Mouse (Mus musculus) heart, embryonic 14.5 days (tissue): ENCODE measurements around the gene Fam189b. TPM values are rescaled to one million over a fixed set of nuclear protein-coding genes. Genes with fewer than 3 reads are reported as not detected.
A peak's percentile ranks its signal among the peaks of the same experiment; 100 is the strongest.

Experiments used
- ATAC-seq: fragments of 200-750 bp; cut with Nextera tagmentation; 2 replicates; pipeline ENCODE4 v1.8.0; 2017; ENCODE audit warnings: low read depth, moderate TSS enrichment; ENCODE audit not compliant: insufficient number of reproducible peaks, insufficient read depth, low FRiP score
- H3K27ac ChIP-seq, 2 experiments: fragments of 200-500 bp in 1 of 2; fragments of 300-500 bp in 1 of 2; sonication (generic) in 1 of 2; replicated peaks in 1 of 2; 2 replicates each; pipeline ENCODE4 v1.5.1; 2012 to 2014; ENCODE audit warnings: low read depth in 2 of 2, low read length in 2 of 2, control low read depth in 1 of 2, mild to moderate bottlenecking in 1 of 2, mixed read lengths in 1 of 2; ENCODE audit not compliant: control insufficient read depth in 1 of 2, insufficient read depth in 1 of 2
- H3K27me3 ChIP-seq: fragments of 300-500 bp; sonication (generic); 2 replicates; pipeline ENCODE4 v1.6.1; 2014; ENCODE audit warnings: mild to moderate bottlenecking, low read length, control low read depth; ENCODE audit not compliant: control insufficient read depth, insufficient read depth
- H3K36me3 ChIP-seq: fragments of 300-500 bp; sonication (generic); 2 replicates; pipeline ENCODE4 v1.6.1; 2014; ENCODE audit warnings: mild to moderate bottlenecking, control low read depth, low read length, mixed read lengths; ENCODE audit not compliant: control insufficient read depth, insufficient read depth
- H3K4me1 ChIP-seq, 2 experiments: fragments of 200-500 bp in 1 of 2; fragments of 300-500 bp in 1 of 2; sonication (generic) in 1 of 2; 2 replicates each; pipeline ENCODE4 v1.6.1; 2012 to 2014; ENCODE audit warnings: low read length in 2 of 2, control low read depth in 1 of 2, mixed read lengths in 1 of 2; ENCODE audit not compliant: control insufficient read depth in 2 of 2, insufficient read depth in 2 of 2
- H3K4me2 ChIP-seq: fragments of 300-500 bp; sonication (generic); 2 replicates; pipeline ENCODE4 v1.6.1; 2014; ENCODE audit warnings: mild to moderate bottlenecking, low read length
- H3K4me3 ChIP-seq, 2 experiments: fragments of 200-500 bp in 1 of 2; fragments of 300-500 bp in 1 of 2; sonication (generic) in 1 of 2; 2 replicates each; pipeline ENCODE4 v1.5.1; 2012 to 2014; ENCODE audit warnings: low read length in 2 of 2, mild to moderate bottlenecking in 2 of 2, control low read depth in 1 of 2, low read depth in 1 of 2, moderate library complexity in 1 of 2; ENCODE audit not compliant: control insufficient read depth in 1 of 2, insufficient read depth in 1 of 2
- H3K9ac ChIP-seq: fragments of 300-500 bp; sonication (generic); 2 replicates; pipeline ENCODE4 v1.6.1; 2014; ENCODE audit warnings: mild to moderate bottlenecking, low read length
- H3K9me3 ChIP-seq: fragments of 300-500 bp; sonication (generic); 2 replicates; pipeline ENCODE4 v1.6.1; 2016; ENCODE audit warnings: low read length, control low read depth; ENCODE audit not compliant: control insufficient read depth
- WGBS: fragments of 180-500 bp; shearing (Covaris S2); extraction: QIAGEN DNeasy Blood & Tissue Kit; methylation state at CpG from one replicate; pipeline ENCODE4 v1.1.7; 2014; 5-methylcytosine and 5-hydroxymethylcytosine counted together
- polyA plus RNA-seq: library from polyadenylated mRNA; unstranded; fragments of >200 nt; fragmentation: Nextera tagmentation; extraction: Ambion mirVana; gene quantifications from 2 replicates; pipeline ENCODE4 v1.2.1, GENCODE M21; 2014

Gene Fam189b
- polyA plus RNA-seq, 1 experiment from 2014 or later = 12.8 TPM

DNA sequence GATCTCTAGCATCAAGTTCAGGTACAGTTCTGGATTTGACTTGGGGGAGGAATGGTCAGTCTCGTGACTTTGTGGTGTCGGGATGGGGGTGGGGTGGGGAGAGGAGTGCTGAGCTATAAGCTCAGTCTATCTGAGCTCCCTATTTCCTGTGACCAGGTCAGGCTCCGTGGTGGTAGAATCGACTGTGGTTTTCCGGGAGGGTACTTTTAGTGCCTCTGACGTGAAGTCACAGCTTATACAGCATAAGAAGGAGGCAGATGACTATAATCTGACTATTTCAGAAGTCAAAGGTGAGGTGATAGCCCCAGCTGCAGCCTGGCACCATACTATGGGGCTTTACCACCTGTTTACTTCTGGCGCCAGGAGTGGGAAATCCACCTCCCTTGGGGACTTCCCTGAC is 48.4 kb downstream of the Fam189b start:
- H3K4me2 ChIP-seq = no peak overlapping the region
- H3K4me1 ChIP-seq = peaks cover 19 to 28% of the 10 kb centered on the region in 2 experiments
- H3K4me3 ChIP-seq = no peak overlapping the region
- ATAC-seq = no peak
- no peak overlapping the region for H3K9ac ChIP-seq
- H3K27ac ChIP-seq = no peak overlapping the region
- H3K9me3 ChIP-seq = no peaks in the 10 kb centered on the region
- 49% methylated on average over 7 of the region's 7 CpGs for WGBS
- no peaks in the 10 kb centered on the region for H3K36me3 ChIP-seq
- peaks cover 17% of the 10 kb centered on the region; the same call in 1 of the 2 replicates for H3K27me3 ChIP-seq

DNA sequence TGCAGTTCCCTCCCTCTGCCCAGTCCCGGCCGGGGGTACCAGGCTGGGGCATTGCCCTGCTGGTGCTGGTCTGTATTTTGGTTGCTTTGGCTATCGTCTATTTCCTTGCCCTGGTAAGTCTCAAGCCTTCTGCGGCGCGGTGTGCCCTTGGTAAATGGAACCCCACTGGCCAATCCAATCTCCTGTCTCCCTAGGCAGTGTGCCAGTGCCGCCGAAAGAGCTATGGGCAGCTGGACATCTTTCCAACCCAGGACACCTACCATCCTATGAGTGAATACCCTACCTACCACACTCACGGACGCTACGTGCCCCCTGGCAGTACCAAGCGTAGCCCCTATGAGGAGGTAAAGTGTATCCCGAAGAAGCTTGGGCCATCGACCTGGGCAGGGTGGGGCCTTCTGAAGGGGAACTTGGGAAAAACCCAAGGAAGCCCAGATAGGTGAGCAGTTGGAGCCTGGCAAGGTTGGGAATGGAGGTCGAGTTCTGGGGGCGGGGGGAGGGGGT is 48.9 kb downstream of the Fam189b start:
- H3K4me3 ChIP-seq = no peak overlapping the region
- 67% methylated on average over 16 of the region's 16 CpGs for WGBS

DNA sequence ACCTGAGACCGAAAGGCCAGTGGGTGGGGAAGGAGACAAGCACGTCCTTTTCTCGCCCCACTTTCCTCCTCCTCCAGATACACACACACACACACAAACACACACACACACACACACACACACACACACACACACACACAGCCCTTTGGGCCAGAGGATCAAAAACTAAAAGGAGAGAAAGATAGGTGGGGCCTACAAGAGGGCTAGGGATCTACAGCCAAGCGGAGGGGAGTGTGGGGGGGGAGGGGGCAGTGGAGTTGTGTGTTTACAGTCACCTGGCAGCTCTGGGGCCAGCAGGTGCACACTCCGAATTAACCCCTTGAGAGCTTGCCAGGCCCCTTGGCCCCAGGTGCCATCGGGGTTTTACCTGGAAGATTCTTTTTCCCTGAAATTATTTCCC is 49.7 kb downstream of the Fam189b start:
- no peak overlapping the region for H3K9ac ChIP-seq
- H3K27ac ChIP-seq = no peak overlapping the region
- 74% methylated on average over 6 of the region's 6 CpGs for WGBS
- H3K4me1 ChIP-seq = peaks cover 13 to 20% of the 10 kb centered on the region in 2 experiments
- ATAC-seq = no peak
- no peaks in the 10 kb centered on the region for H3K9me3 ChIP-seq
- no peak overlapping the region for H3K4me2 ChIP-seq
- peaks cover 12% of the 10 kb centered on the region; the same call in 1 of the 2 replicates for H3K27me3 ChIP-seq
- H3K4me3 ChIP-seq = no peak overlapping the region
- H3K36me3 ChIP-seq = no peaks in the 10 kb centered on the region

More for the DNA sequence above, 48.9 kb downstream of the Fam189b start:
- no peak overlapping the region for H3K9ac ChIP-seq
- H3K4me1 ChIP-seq = peaks cover 19 to 26% of the 10 kb centered on the region in 2 experiments
- ATAC-seq = no peak
- peaks cover 12% of the 10 kb centered on the region; the same call in 1 of the 2 replicates for H3K27me3 ChIP-seq
- no peak overlapping the region for H3K4me2 ChIP-seq
- no peaks in the 10 kb centered on the region for H3K9me3 ChIP-seq
- H3K27ac ChIP-seq = no peak overlapping the region
- H3K36me3 ChIP-seq = no peaks in the 10 kb centered on the region

DNA sequence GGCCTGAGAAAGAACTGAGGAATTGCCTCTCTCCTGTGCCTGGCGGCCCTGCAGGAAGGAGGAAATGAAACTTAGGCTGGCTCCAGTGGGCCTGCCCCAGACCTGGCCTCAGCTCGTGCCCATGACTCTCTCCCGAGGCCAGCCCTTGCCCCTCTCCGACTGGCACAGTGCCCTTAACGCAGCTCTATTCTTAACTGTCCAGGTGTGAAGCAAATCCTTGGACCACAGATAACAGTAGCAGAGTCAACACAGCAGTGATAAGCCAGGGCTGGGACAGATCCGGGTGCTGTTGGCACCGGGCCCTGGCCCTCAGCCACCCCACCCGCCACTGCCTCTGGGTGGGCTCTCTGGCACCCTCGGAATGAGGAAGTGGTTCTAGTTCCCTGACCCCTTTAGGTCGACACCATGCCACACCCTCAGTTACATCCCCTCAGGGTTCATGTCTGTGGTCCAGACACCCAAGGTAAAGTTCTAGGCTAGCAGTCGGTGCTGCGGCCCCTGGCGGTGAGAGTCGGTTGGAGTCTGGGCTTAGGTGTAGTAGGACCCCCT is 50.7 kb downstream of the Fam189b start:
- peak; percentile 42; the same call in 1 of the 2 replicates for ATAC-seq
- Histone ChIP-seq H3K27ac (peak overlapping the region in 1 of 2 experiments; percentile 29; a peak in 1 of 4 replicates), H3K4me2 (no peak overlapping the region), H3K27me3 (peaks cover 12% of the 10 kb centered on the region; the same call in 1 of the 2 replicates), H3K4me1 (peaks cover 9 to 14% of the 10 kb centered on the region in 2 experiments), H3K9ac (peak overlapping the region; percentile 21; the same call in 1 of the 2 replicates), H3K9me3 (no peaks in the 10 kb centered on the region), H3K4me3 (no peak overlapping the region), H3K36me3 (no peaks in the 10 kb centered on the region)
- 44% methylated on average over 14 of the region's 14 CpGs for WGBS

DNA sequence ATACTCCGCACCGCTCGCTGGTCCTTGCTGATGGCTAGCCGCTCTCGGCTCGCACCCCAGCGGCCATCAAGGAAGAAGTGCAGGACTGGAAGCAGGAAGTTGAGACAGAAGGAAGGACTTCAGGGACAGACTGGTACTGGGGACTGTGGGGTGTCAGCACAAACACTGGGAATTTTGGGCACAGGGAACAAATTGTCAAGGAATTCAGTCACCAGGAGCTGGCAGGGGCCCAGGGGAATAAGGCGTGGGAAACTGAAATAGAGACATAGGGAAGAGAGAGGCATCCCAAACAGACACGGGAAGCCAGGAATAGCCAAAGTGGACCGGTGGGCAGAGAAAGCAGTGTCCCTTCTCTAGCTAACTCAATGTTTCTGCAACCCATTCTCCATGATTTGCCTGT is 53.6 kb downstream of the Fam189b start:
- no peak overlapping the region for H3K4me3 ChIP-seq
- H3K4me1 ChIP-seq = peaks cover 9 to 12% of the 10 kb centered on the region in 2 experiments
- no peaks in the 10 kb centered on the region for H3K36me3 ChIP-seq
- H3K4me2 ChIP-seq = no peak overlapping the region
- no peak overlapping the region for H3K27ac ChIP-seq
- 84% methylated on average over 10 of the region's 10 CpGs for WGBS
- no peaks in the 10 kb centered on the region for H3K9me3 ChIP-seq
- ATAC-seq = no peak
- no peak overlapping the region for H3K9ac ChIP-seq
- 0 out of 2 replicates have a peak, but pooled peaks cover 5% of the 10 kb centered on the region for H3K27me3 ChIP-seq

DNA sequence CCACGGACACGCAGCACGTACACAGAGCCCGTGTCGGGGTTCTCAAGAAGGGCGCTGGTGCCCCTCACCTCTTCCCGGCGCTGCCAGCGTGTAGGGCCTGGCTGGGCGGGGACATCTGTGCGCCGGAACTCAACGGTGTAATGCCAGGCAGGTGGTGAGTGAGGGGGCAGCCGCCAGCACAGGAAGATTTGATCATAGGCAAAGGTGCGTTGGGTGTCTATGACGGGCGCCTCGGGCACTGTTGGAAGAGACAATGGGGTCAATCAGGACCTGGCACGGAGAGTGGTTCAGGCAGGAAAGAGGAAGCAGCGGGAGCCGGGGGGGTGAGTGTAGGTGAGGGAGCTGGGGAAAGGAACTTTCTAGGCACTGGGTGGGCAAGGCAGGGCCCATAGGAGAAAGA is 54.7 kb downstream of the Fam189b start:
- no peaks in the 10 kb centered on the region for H3K27me3 ChIP-seq
- no peaks in the 10 kb centered on the region for H3K9me3 ChIP-seq
- no peak overlapping the region for H3K4me3 ChIP-seq
- WGBS = 92% methylated on average over 21 of the region's 21 CpGs
- H3K4me1 ChIP-seq = peaks cover 9 to 12% of the 10 kb centered on the region in 2 experiments
- H3K36me3 ChIP-seq = no peaks in the 10 kb centered on the region
- no peak overlapping the region for H3K4me2 ChIP-seq
- H3K9ac ChIP-seq = no peak overlapping the region
- ATAC-seq = no peak
- H3K27ac ChIP-seq = no peak overlapping the region

DNA sequence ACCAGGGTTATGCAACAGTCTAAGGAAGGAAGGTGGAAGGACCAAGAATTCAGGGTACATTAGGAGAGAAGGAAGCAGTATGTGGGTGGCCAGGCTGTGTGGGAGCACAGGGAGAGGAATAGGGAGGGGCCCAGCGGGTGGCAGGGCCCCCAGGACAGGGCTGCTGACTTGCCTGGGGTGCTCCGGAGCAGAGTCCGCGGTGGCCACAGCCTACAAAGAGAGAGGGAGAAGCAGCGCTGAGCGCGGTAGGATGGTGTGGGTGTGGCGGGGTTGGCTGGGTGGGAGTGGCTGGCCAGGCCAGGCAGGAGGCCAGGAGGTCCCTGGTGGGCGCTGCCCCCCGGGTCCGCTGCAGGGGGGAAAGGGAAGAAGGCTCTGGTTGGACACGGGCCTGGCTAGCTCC is 55.6 kb downstream of the Fam189b start:
- Histone ChIP-seq H3K36me3 (no peaks in the 10 kb centered on the region), H3K27ac (no peak overlapping the region), H3K9me3 (no peaks in the 10 kb centered on the region), H3K4me1 (peaks cover 2 to 4% of the 10 kb centered on the region in 2 experiments), H3K4me3 (no peak overlapping the region), H3K9ac (no peak overlapping the region), H3K27me3 (peaks cover 6% of the 10 kb centered on the region; the same call in 1 of the 2 replicates), H3K4me2 (no peak overlapping the region)
- 54% methylated on average over 10 of the region's 12 CpGs for WGBS
- ATAC-seq = no peak
